Mouse (Mus musculus) G1E (cell line): ENCODE data around the gene Lrfn3. TPM values are rescaled to one million over a fixed set of nuclear protein-coding genes. Genes with fewer than 3 reads are reported as not detected.

Source experiments
- ATAC-seq: 2 replicates; pipeline ENCODE4 v1.8.0; 2016; ENCODE audit warnings: mild to moderate bottlenecking; ENCODE audit not compliant: insufficient number of reproducible peaks, poor library complexity, low FRiP score, severe bottlenecking; ENCODE audit errors: extremely low read depth
- DNase-seq: peaks from one replicate; pipeline ENCODE4 v3.0.0; 2012; ENCODE audit warnings: low spot score
- H3K27me3 ChIP-seq: 2 replicates; pipeline ENCODE4 v1.6.1; 2012; ENCODE audit warnings: mild to moderate bottlenecking, low read length, inconsistent platforms; ENCODE audit not compliant: insufficient read depth
- H3K36me3 ChIP-seq: replicated peaks from 2 replicates; pipeline ENCODE3; 2012; ENCODE audit warnings: mild to moderate bottlenecking, inconsistent platforms
- H3K4me1 ChIP-seq: 2 replicates; pipeline ENCODE4 v1.6.1; 2012; ENCODE audit warnings: low read depth, low read length, inconsistent platforms, mixed read lengths; ENCODE audit not compliant: insufficient read depth
- H3K4me3 ChIP-seq: 2 replicates; pipeline ENCODE4 v1.5.1; 2012; ENCODE audit warnings: low read depth, mild to moderate bottlenecking, inconsistent platforms, low read length, moderate library complexity, mixed read lengths
- H3K9me3 ChIP-seq: replicated peaks from 2 replicates; pipeline ENCODE4 v1.6.1; 2012; ENCODE audit warnings: inconsistent platforms
- CTCF ChIP-seq: IDR thresholded peaks from 2 replicates; pipeline ENCODE4 v1.5.1; 2012; ENCODE audit warnings: low read depth, low read length, inconsistent platforms, mixed read lengths
- GATA1 ChIP-seq: IDR thresholded peaks from 2 replicates; pipeline ENCODE4 v1.6.1; 2012; ENCODE audit warnings: borderline replicate concordance, low read length, inconsistent platforms, mixed read lengths
- GATA2 ChIP-seq: IDR thresholded peaks from 2 replicates; pipeline ENCODE4 v1.6.1; 2012; ENCODE audit warnings: low read depth, low read length, inconsistent platforms, borderline replicate concordance
- POLR2AphosphoS5 ChIP-seq: IDR thresholded peaks from 2 replicates; pipeline ENCODE4 v1.6.1; 2012; ENCODE audit warnings: low read depth, low read length, inconsistent platforms; ENCODE audit not compliant: insufficient replicate concordance
- TAL1 ChIP-seq: conservative IDR thresholded peaks from 2 replicates; pipeline ENCODE4 v1.6.1; 2012; ENCODE audit warnings: low read depth, low read length, inconsistent platforms, mixed read lengths
- polyA plus RNA-seq: library from polyadenylated mRNA; stranded (reverse); fragments of >175 nt; gene quantifications from 2 replicates; pipeline ENCODE4 v1.2.3, GENCODE M21; 2012
- total RNA-seq, 2 experiments: library from RNA; stranded (forward) in 1 of 2; stranded (reverse) in 1 of 2; fragments of 200-1000 nt in 1 of 2; fragments of >200 nt in 1 of 2; fragmentation: Nextera tagmentation in 1 of 2; gene quantifications; 2 replicates each; pipeline ENCODE4 v1.2.3; 2014 to 2017

Gene Lrfn3
- total and polyA plus RNA-seq, 3 experiments: 0.11 TPM; not detected in 2

DNA sequence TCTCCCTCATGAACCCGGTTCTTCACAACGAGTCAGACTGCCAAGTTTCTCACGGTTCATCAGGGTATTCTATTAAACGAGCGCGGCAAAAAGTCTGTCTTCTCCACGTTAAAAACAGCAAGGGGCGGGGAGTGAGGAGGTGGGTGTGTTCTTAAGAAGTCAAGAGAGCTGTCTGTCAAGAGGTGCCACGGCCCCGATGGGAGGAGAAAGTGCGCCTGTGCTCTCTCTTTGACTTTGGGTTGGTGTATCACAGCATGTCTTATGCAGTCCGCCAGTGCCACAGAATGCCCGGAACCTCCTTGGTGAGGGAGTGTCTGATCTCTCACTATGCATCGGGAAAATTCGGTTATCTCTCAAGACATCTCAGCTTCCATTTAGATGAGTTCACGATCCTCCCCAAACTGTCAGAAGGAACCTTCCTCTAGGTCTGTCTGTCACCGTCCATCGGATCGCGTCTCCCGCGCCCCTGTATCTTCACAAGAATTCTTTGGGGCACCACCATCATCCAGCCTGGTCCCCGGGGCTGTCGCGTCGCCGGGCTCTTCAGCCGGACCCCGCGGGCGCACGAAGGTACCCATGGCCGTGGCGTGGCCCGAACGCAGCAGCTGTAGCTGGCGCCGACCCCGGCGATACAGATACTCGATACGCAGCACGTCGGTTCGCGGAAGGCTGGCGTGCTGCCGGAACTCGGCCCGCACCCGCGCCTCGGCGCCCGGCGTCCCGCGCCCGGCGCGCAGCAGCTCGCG lies 40.9 kb downstream of the Lrfn3 start, which contains the start of gene E130208F15Rik:
E130208F15Rik (plus strand) TSS at position 202 of the 746 bp plus-strand sequence.
- TF ChIP-seq GATA2: no peak
- TF ChIP-seq POLR2AphosphoS5: no peak
- no peak for TF ChIP-seq CTCF
- no peak for TF ChIP-seq TAL1
- no peak for TF ChIP-seq GATA1
- DNase-seq (peak; percentile 80), ATAC-seq (peak; percentile 78)
- H3K36me3 ChIP-seq: peaks cover 11% of the 10 kb centered on the region
- peaks cover 35% of the 10 kb centered on the region for H3K4me1 ChIP-seq
- 0 out of 2 replicates have a peak, but pooled peaks cover 3% of the 10 kb centered on the region for H3K9me3 ChIP-seq
- H3K27me3 ChIP-seq: no peaks in the 10 kb centered on the region
- H3K4me3 ChIP-seq: peak within 1 kb of the TSS; percentile 89

DNA sequence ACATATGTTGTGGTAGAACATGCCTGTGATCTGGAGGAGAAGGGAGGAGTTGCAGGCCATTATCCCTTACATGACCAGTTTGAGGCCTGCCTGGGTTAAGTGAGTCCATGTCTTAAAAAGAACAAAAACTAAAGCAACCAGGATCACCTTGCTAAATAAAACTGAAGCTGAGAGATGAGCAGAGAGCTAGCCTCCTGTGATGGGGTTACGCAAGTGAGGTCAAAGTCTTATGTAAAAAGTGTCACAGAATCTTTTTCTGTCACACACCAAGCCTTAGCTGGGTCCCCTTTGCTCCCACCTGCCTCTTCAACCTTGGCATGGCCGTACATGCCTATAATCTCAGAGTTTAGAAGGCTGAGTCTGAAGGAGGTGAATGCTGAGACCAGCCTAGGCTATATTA lies 41.6 kb downstream of the Lrfn3 start:
- H3K36me3 ChIP-seq: peaks cover 11% of the 10 kb centered on the region
- 0 out of 2 replicates have a peak, but pooled peaks cover 3% of the 10 kb centered on the region for H3K9me3 ChIP-seq
- no peaks in the 10 kb centered on the region for H3K27me3 ChIP-seq
- no peak for TF ChIP-seq TAL1
- no peak for TF ChIP-seq POLR2AphosphoS5
- no peak for TF ChIP-seq GATA1
- TF ChIP-seq GATA2: no peak
- TF ChIP-seq CTCF: no peak
- ATAC-seq (no peak), DNase-seq (no peak)
- H3K4me3 ChIP-seq: peak overlapping the region; percentile 89; the same call in 1 of the 2 replicates
- H3K4me1 ChIP-seq: peaks cover 35% of the 10 kb centered on the region

- no peak overlapping the region for H3K4me3 ChIP-seq
- ATAC-seq: no peak
- peaks cover 50% of the 10 kb centered on the region for H3K4me1 ChIP-seq
- no peaks in the 10 kb centered on the region for H3K9me3 ChIP-seq
- DNase-seq: no peak
- H3K36me3 ChIP-seq: peaks cover 20% of the 10 kb centered on the region
- TF ChIP-seq CTCF: no peak
- no peak for TF ChIP-seq POLR2AphosphoS5
- no peak for TF ChIP-seq GATA1
- no peak for TF ChIP-seq GATA2
- peaks cover 2% of the 10 kb centered on the region; the same call in 1 of the 2 replicates for H3K27me3 ChIP-seq
Measured at GRCm38 (mm10) chr7:30318142-30318541, 44.4 kb downstream of the Lrfn3 start.

GRCm38 (mm10) chr7:30315559-30316529 lies 46.7 kb downstream of the Lrfn3 start:
- peaks cover 40% of the 10 kb centered on the region for H3K36me3 ChIP-seq
- no peaks in the 10 kb centered on the region for H3K9me3 ChIP-seq
- peaks cover 2% of the 10 kb centered on the region; the same call in 1 of the 2 replicates for H3K27me3 ChIP-seq
- DNase-seq (no peak), ATAC-seq (no peak)
- H3K4me3 ChIP-seq: no peak overlapping the region
- TF ChIP-seq TAL1 (no peak), GATA2 (no peak), POLR2AphosphoS5 (no peak), GATA1 (no peak)
- peaks cover 34% of the 10 kb centered on the region for H3K4me1 ChIP-seq

- Histone ChIP-seq H3K27me3 (peaks cover 2% of the 10 kb centered on the region; the same call in 1 of the 2 replicates), H3K4me3 (peak within 1 kb of the TSS; percentile 47; the same call in 1 of the 2 replicates), H3K36me3 (peaks cover 41% of the 10 kb centered on the region), H3K4me1 (peaks cover 28% of the 10 kb centered on the region), H3K9me3 (no peaks in the 10 kb centered on the region)
- ATAC-seq (no peak; the same call in 1 of the 2 replicates), DNase-seq (no peak)
- TF ChIP-seq POLR2AphosphoS5: no peak
Measured at GRCm38 (mm10) chr7:30314721-30315155, 47.8 kb downstream of the Lrfn3 start, which contains the start of gene Syne4. TSS of gene Syne4 (plus strand) at chr7:30314807.

- ATAC-seq (no peak), DNase-seq (no peak)
- H3K36me3 ChIP-seq: peaks cover 41% of the 10 kb centered on the region
- H3K4me3 ChIP-seq: 0 out of 2 replicates have a peak overlapping the region, but pooled peaks have one; percentile 23
- no peak for TF ChIP-seq POLR2AphosphoS5
- TF ChIP-seq GATA2: no peak
- TF ChIP-seq CTCF: no peak
- no peak for TF ChIP-seq GATA1
- no peak for TF ChIP-seq TAL1
- H3K27me3 ChIP-seq: peaks cover 2% of the 10 kb centered on the region; the same call in 1 of the 2 replicates
- no peaks in the 10 kb centered on the region for H3K9me3 ChIP-seq
- H3K4me1 ChIP-seq: peaks cover 33% of the 10 kb centered on the region
Measured at GRCm38 (mm10) chr7:30313666-30314320, 48.8 kb downstream of the Lrfn3 start.
